Mouse (Mus musculus) liver (tissue): ENCODE results near the gene Tada3.

Source experiments
- DNase-seq: peaks from one replicate; pipeline ENCODE4 v3.0.0-alpha.2; 2020; ENCODE audit warnings: mixed read lengths

The Tada3 gene

DNA sequence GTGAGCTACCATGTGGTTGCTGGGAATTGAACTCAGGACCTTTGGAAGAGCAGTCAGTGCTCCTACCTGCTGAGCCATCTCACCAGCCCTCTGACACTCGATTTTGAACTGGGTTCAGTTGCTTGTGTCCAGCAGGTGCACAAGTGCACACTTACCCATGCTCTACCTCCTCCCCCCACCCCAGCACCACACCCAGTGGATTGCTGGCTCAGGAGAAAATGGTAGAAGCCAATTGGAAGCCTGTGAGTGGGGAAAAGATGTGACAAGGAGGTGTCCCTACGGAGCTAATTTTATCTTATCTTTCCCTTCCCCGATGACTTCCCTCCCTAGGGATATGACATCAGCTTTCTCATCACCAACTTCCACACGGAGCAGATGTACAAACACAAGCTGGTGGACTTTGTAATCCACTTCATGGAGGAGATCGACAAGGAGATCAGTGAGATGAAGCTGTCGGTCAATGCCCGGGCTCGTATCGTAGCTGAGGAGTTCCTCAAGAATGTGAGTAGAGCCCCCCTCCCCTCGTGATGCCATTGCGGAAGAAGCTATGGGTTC lies 7.6 kb upstream of the Tada3 start:
- DNase-seq = no peak

DNA sequence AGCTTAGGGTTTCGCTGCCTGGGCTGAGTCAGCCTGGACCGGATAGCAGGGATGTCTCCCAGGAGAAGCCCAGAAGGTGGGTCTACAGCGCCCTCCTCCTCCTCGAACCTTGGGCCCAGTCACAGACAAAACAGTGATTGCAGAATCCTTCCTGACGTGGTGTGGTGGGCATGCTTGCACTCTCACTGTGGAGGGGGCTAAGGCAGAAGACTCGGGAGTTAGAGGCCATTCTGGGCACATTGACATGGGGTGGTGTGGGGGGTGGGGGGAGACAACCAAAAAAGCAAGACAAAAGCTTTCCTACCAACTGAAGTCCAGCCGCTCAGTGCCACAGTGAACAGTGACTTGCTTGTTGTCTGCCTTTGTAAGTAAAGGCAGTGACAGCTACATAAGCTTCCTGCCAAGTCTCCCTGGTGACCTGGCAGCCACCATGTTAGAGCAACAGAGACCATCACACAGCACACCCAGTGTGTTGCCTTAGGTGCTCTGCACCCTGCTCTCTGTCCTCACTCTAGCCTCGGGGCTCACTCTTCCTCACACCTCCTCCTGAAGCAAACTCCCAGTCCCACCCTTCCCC lies 6.8 kb upstream of the Tada3 start:
- DNase-seq = no peak

DNA sequence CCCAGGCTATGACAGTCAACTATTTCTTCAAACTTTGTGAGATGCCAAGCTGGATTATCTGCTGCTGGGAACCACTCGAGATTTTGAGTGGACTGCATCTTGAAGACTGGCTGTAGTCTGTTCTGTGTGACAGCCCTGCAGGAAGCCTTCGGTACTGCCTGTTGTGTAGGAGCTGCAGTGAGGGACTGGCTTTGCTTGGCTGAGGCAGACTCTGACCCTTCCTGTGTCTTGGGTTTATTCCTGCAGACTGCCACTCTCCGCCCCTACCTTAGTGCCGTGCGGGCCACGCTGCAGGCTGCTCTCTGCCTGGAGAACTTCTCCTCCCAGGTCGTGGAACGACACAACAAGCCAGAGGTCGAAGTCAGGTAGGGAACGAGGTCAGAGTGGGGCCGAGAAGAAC lies 2.8 kb upstream of the Tada3 start:
- DNase-seq = no peak

DNA sequence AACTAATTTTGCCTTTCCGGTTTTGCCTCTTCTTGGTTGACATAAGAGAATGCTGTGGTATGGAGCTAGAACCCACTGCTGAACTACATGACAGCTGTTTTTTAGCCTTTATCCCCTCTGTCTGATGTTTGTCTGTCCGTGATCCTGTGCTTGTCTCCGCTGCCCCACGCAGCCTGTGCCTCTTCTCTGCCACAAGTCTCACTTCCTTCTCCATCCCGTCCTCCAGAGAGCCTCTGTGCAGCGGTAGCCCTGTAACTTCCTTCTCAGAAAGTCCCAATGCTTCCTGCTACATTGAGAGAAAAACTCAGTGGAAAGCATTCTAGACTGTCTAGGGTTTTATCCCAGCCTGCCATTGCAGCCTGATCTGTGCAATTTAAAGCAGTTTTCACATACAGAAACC lies 1.6 kb upstream of the Tada3 start:
- no peak for DNase-seq

DNA sequence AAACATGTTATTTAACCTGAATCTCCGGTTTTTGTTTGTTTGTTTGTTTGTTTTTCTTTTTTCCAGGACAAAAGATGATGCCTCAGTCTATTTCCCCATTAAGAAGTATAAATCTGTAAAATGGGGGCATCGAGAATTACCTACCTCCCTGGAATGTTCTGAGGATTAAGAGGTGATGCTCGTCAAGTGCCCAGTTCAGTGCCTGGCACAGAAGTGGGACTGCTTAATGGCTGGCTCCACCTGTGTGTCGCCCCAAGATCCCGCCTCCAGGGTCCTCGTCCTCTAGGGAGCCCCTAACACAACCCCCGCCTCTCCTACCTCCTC lies 549 bp downstream of the Tada3 start:
- DNase-seq = no peak

DNA sequence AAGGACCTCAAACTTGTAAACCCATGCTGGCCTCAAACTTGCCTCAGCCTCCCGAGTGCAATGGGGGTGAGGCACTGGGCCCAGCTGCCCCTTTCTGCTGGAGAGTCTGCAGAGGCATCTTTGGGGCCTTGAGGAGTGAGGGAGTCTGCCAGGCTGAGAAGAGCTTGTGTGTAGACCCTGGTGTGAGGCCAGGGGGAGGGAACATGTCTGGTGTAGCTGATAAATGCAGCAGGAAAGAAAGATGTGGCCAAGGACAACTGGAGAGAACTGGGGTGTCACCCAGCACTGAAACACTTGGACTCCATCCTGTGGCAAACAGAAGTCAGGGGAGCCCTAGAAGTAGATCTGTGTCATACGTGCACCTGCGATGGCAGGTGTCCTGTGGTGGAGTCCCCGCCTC lies 4.2 kb downstream of the Tada3 start:
- DNase-seq = peak; percentile 65

DNA sequence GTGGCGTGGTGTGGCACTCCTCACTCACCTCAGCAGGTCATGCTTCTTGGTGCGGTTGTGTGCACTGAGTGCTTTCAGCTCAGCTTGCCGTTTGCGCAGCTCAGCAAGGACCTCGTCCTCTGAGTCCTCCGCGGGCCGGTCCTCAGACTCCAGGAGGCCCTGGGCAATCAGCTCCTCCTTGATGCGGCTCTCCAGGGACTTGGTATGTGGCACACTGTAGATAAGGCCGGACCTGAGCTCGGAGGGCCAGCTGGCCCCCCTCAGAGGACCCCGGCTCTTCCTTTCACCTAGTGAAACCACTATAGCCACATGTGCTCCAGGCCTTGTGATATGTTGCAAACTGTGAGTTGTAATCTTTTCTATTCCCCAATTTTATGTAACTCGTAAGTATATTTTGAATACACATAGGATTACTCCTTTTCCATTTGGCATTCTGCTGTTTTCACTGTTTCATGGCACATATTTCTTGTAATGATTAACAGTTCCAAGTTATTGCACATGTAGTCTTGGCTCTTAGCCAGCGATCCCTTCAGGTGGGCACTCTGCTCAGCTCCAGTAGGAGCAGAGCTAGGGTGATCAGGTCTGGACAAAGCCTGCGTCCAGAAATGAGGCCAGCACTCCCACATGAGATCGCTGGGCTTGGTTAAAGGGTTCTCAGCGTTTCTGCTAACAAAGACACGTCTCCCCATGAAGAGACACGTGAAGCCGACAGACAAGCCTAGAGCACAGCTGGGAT lies 7.3 kb downstream of the Tada3 start:
- DNase-seq = no peak

DNA sequence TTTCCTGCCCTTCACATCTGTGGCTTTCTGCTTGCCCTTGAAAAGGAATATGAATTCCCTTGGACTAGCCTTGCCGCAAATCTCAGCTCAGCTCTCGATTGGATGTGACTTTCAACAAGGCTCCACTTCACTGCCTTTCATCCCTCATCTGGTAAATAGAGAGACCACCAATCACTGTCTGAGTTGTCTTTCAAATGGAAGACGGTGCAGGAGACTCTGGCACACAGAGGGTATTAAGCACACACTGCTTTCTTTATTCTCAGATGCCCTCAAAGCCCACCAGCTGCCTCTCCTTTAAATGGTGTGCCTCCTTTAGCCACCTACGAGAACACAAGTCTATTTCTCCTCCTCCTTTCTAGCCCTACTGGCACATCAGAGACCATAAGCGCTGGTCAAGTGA lies 9.1 kb downstream of the Tada3 start:
- no peak for DNase-seq

DNA sequence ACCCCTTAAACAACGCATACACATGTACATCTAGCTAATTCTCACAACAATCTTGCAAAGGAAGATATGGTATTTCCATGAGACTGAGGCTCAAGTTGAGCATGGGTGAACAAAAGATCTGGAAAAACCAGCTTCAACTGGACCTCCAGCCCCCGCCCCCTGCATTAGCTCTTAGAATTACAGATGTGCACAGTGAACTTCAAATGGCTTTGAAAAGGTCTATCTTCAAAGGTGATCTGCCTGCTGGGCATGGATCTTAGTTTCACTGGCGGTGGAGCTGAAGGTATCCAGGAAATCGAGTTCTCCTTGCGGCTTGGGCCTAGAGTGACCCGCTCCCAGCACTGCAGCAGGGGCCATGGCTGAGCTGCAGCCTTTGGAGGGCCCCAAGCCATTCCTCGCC lies 9.6 kb downstream of the Tada3 start:
- no peak for DNase-seq

DNA sequence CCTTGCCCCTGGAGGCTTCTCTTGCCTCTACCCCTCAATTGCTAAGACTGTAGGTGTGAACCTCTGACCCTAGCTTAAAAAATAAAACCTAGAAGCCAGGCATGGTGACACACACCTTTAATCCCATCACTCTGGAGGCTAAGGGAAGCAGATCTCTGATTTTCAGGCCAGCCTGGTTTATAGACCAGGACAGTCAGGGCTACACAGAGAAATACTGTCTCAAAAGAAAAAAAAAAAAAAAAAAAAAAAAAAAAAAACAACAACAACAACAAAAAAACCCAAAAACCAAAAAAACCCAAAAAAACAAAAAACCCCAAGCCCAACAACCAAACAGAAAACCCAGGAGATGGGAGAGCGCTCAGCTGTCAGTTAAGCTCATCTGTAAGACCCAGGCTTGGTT lies 10.1 kb downstream of the Tada3 start:
- no peak for DNase-seq

DNA sequence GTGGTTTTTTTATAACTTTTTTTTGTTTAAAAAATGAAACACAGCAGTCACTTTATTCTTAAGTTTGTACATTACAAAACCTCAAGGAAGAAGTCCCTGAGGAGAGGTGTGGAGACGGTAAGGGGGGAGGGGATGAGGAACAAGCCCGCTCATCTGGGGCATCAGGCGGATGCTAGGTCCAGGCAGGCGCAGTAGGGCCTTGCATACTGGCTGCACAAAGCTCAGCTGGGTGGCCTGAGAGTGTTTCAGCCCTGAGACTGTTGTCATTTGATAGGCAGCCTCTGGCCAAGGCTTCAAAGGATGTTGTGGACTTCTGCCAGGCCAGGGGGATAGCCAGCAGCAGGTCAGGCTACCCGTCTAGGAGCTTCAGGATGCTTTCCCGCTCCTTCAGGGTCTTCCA lies 11.0 kb downstream of the Tada3 start:
- DNase-seq = no peak

DNA sequence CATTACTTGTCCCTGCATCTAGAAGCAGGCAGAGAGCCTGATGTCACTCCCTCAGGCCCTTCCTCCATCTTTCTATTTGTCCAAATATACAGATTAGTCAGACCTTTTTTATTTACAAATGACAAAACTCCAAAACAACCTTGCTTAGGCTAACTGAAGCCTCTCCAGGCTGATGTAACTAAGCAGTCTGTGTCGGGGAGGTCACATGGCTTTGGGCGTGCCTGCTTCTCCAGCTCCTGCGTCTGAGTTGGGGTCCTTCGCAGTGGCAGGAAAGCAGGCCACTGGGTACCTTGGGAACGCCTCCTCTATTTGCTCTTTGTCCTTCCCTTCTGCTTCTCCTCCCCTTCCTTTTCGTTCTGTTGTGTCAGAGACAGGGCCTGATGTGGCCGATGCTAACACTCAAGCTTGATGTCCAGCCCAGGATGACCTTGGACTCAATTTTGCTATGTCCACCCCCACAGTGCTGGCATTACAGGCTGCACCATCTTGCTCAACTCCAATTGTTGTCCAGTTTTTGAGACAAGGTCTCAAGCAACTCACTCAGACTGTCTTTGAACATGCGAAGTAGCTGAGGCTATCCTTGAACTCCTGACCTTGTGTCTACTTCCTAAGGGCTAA lies 13.1 kb downstream of the Tada3 start:
- DNase-seq = no peak

DNA sequence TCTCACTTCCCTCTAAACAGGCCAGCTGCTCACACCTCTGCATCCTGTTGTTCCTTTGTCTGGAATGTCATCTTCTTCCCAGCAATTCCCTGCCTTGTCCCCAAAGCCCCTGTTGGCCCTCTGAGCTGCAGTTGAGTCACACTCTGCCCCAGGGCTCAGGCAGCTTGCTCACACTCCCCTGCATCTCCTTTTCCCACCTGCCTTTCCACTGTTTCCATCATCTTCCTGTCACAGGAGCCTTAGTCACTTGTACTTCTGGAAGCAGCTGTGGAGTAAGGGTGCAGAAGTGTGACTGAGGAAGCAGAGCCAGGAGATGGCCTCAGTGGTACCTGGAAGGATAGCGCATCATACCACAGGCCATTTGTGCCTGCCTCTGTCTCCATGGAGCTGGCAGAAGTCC lies 15.4 kb downstream of the Tada3 start:
- no peak for DNase-seq

DNA sequence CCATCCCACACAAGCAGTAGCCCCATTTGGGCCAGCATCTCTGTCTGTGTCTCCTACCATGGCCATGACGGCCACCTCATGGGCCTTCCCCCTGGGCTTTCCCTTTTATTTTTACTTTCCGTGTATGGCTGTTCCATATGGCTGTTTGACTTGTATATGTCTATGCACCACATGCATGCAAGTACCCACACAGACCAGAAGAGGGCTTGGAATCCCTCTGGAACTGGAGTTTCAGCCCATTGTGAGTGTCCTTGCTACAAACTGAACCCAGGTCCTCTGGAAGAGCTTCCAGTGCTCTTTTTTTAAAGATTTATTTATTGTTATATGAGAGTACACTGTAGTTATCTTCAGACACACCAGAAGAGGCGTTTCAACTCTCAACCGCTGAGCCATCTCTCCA lies 16.2 kb downstream of the Tada3 start:
- no peak for DNase-seq

DNA sequence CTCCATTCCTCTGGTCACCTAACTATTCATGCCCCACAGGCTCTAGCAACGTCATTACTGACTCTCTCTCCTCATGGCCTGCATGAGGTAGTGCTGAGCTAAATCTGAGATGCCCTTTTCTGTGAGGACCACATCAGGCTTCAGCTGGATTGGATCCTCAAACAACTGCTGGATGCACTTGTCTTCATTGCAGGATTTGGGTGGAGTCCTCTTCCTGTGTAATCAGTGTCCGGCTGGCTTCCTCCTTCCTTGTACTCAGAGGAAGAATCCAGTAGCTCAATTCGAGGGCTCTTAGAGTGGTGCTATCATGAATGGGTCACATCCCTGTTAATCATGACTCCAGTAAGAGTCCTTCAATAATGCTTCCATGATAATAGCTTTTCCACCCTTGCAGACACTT lies 24.0 kb downstream of the Tada3 start:
- DNase-seq = no peak

DNA sequence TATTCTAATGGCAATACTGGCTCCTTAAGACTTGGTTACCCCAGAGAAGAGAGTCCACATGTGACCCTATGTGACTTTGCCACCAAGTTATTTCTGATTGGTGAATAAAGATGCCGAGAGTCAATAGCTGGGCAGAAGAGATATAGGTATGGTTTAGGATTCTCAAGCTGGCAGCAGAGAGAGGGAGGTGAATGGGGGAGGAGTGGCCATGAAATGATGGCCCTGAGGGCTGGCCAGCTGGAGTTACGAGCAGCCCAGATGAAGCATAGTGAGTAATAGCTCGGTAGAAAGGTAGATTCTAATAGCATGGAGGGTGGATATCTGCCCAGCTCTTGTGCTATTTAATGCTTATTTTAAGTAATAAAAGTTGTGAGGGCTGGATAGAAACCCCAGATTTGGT lies 24.9 kb downstream of the Tada3 start:
- no peak for DNase-seq

DNA sequence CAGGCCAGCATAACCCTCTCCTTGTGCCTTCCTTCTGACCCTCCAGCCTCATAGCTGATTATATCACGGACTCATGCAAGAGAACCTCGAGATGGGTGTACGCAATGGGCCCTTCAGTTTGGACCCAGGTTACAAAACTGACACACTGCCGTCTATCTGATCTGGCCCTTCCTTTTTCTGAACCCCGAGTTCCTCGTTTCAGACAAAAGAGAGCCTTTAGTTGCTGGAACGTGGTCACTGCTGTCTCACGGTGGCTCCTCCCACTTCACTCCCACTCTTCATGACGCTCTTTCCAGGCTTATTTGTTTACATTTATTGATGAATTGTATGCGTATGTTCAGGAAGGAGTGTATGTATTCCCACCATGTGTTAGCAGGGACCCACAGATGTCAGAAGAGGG lies 26.0 kb downstream of the Tada3 start:
- DNase-seq = no peak

DNA sequence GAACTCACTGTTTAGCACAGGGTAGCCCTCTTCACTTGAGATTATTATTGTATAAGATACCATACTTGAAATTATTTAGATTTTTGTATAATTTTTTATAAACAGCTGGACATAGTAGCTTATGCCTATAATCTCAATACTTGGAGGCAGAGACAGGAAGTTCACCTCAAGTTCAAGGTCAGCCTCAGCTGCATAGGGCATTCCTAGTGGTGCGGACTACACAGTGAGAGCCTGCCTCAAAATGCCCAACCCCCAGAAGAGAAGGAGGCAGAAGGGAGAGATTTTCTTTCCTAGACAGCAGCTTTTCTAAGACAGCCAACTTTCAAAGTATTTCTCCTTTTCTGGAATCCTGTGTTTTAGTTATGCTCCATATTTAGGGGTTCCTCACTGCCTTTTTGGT lies 26.5 kb downstream of the Tada3 start:
- no peak for DNase-seq

DNA sequence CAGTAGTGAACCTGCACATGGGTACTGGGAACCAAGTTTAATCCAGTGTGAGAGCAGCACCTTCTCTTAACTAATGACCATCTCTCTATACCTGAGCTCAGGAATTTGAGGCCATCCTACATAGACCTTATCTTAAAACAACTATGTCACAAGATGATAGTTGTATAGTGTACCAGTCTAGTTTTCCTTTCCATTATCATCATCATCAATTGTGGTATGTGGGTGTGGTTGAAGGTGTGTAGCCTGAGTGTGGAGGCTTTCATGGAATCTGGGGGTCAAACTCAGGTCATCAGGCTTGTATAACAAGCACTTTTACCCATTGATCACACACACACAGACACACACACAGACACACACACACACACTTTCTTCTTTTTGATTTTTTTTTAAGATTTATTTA lies 27.1 kb downstream of the Tada3 start:
- DNase-seq = no peak

DNA sequence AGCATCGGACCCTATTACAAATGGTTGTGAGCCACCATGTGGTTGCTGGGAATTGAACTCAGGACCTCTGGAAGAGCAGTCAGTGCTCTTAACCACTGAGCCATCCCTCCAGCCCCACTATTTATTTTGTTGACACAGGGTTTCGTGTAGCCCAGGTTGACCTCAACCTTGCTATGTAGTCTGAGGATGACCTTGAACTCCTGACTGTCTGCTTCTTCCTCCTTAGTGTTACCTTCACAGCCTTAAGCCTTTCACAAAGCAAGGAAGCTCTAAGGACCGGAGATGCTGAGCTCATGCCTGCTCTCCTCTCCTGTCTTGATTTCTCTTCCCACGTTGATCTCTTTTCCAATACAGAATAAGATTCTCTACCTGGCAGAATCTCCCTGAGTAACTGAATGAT lies 30.8 kb downstream of the Tada3 start:
- DNase-seq = no peak

DNA sequence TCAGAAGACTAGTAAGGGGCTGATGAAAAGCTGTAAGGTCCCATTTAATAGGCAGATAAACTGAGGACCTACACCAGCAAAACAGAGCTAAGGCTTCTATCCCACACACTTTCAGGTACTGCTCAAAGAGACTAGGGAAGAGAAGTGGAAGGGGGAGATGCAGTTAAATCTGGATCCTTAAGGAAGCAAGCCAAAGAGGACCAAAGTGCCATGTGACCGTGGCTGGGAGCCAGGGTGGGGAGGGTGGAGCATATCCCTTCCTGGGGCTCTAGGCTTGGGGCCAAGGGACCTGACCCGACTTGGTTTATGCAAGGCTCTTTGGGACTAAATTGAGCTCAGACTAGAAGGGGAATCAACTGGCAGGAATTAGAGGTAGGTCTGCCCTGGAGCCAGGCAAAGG lies 33.4 kb downstream of the Tada3 start:
- DNase-seq = no peak

DNA sequence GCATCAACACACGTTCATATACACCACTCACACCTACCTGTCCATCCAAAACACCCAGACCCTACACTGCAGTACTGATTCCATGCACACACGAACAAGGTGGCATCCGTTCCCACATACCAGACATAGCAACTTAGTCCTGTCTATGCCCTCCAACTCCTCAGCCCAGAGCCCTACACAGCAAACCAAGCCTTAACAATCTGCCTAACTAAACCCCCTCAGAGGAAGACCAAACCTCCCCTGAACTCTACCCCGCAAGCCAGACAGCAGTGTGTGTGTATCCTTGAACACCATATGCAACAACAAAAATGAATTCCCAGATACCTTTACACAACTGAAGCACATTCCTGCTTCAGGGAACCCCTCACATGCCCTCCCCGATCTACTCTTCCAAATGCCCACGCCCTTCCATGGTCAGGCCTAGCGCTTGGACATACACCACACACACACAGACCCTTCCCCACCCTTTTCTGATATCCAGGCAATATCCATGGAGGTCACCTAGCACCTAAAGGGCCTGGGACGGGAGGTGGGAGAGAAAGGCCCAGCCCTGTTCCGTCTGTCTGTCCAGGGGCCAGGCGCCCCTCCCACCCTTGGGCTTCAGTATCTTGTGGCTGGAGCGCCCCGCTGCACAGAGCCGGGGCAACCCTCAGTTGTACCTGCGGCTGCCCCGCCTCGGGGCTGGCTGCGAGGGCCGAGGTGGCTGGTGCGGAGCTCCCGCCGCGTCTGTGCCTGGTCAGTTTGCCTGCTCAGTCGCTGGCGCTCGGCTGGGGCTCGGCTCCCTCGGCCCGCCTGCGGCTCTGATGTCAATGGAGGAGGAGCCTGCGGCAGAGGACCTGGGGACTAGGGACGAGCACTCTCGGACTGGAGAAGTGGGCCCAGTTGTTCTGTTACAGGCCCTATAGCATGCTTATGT lies 34.2 kb downstream of the Tada3 start, which contains the start of gene Camk1:
Camk1 (minus strand) TSS at position 808 of the 916 bp plus-strand sequence.
- peak; percentile 77 for DNase-seq

DNA sequence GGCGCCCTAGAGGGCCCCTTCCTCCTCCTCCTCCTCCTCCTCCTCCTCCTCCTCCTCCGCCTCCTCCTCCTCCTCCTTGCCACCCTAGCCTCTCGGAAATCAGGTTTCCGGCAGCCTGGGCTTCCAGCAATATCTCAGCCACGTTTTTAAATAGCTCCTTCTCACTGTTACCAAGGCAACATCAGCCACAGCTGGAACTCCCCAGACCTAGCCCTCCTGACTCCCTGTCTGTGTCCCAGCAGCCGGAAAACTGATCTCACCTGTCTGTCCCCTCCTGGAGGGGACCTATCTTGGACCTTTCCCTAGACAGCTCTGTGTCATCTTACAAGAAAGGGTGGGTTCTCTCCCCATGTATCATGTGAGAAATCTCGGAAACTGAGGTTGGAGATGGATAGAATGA lies 35.4 kb downstream of the Tada3 start:
- DNase-seq = no peak
